Mouse (Mus musculus): ENCODE data around the gene Ktn1.

DNA sequence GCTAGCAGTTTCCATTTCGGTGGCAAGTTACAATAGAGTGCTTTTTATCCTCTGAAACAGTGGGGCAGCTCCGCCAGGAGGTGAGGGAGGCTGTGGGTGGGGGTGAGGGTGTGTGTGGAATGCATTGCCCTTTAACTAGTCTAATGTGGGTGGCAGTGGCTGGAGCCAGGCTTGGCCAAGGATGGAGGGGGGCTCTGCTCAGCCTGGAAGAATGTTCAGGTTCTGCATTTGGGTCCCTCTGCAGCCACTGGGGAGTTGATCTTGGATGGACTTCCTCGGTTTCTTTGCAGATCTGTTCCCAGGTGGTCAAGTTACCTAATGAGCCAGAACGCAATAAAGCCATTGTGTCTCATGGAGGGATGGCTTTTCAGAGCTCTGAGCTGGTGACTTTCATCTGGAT, 137.9 kb downstream of the Ktn1 start:
- TF ChIP-seq CTCF (IDR thresholded peaks at IDR 0.05; ENCODE audit: extremely low read depth, insufficient read depth, low read length) (no peak), POLR2A (IDR thresholded peaks at IDR 0.05; ENCODE audit: extremely low read depth, insufficient read depth, low read length) (no peak)
